Mouse (Mus musculus) limb, embryonic 11.5 days (tissue): Measurements from ENCODE around the gene Pyy. TPM values are rescaled to one million over a fixed set of nuclear protein-coding genes. Genes with fewer than 3 reads are reported as not detected.

Experiments used
- ATAC-seq: fragments of 200-750 bp; cut with Nextera tagmentation; 2 replicates; pipeline ENCODE4 v1.8.0; 2017; ENCODE audit warnings: low read depth; ENCODE audit not compliant: insufficient number of reproducible peaks, low FRiP score, low TSS enrichment
- DNase-seq: peaks from one replicate; pipeline ENCODE4 v3.0.0-alpha.2; 2015; ENCODE audit warnings: low spot score
- H3K27ac ChIP-seq: fragments of 300-500 bp; sonication (generic); replicated peaks from 2 replicates; pipeline ENCODE4 v1.5.1; 2014; ENCODE audit warnings: low read depth, mild to moderate bottlenecking, low read length
- H3K27me3 ChIP-seq: fragments of 300-500 bp; sonication (generic); 2 replicates; pipeline ENCODE4 v1.6.1; 2014; ENCODE audit warnings: mild to moderate bottlenecking, low read length, mixed read lengths; ENCODE audit not compliant: control insufficient read depth, insufficient read depth
- H3K36me3 ChIP-seq: fragments of 300-500 bp; sonication (generic); 2 replicates; pipeline ENCODE4 v1.6.1; 2014; ENCODE audit warnings: mild to moderate bottlenecking, low read length, moderate library complexity, mixed read lengths; ENCODE audit not compliant: control insufficient read depth, insufficient read depth
- H3K4me1 ChIP-seq: fragments of 300-500 bp; sonication (generic); 2 replicates; pipeline ENCODE4 v1.6.1; 2014; ENCODE audit warnings: low read length, mixed read lengths; ENCODE audit not compliant: control insufficient read depth, insufficient read depth
- H3K4me2 ChIP-seq: fragments of 300-500 bp; sonication (generic); 2 replicates; pipeline ENCODE4 v1.6.1; 2014; ENCODE audit warnings: low read depth, mild to moderate bottlenecking, moderate library complexity; ENCODE audit not compliant: severe bottlenecking
- H3K4me3 ChIP-seq: fragments of 300-500 bp; sonication (generic); 2 replicates; pipeline ENCODE4 v1.5.1; 2014; ENCODE audit warnings: low read depth, low read length
- H3K9ac ChIP-seq: fragments of 300-500 bp; sonication (generic); 2 replicates; pipeline ENCODE4 v1.6.1; 2014; ENCODE audit warnings: mild to moderate bottlenecking, low read length
- H3K9me3 ChIP-seq: fragments of 300-500 bp; sonication (generic); 2 replicates; pipeline ENCODE4 v1.6.1; 2016; ENCODE audit warnings: low read length; ENCODE audit not compliant: control insufficient read depth
- WGBS: fragments of 180-500 bp; shearing (Covaris S2); extraction: QIAGEN DNeasy Blood & Tissue Kit; methylation state at CpG from one replicate; pipeline ENCODE4 v1.1.7; 2014; 5-methylcytosine and 5-hydroxymethylcytosine counted together
- polyA plus RNA-seq: library from polyadenylated mRNA; unstranded; fragments of >200 nt; fragmentation: Nextera tagmentation; extraction: Ambion mirVana; gene quantifications from 2 replicates; pipeline ENCODE4 v1.2.1, GENCODE M21; 2014

Pyy gene
- polyA plus RNA-seq: not detected in 2 replicates

DNA sequence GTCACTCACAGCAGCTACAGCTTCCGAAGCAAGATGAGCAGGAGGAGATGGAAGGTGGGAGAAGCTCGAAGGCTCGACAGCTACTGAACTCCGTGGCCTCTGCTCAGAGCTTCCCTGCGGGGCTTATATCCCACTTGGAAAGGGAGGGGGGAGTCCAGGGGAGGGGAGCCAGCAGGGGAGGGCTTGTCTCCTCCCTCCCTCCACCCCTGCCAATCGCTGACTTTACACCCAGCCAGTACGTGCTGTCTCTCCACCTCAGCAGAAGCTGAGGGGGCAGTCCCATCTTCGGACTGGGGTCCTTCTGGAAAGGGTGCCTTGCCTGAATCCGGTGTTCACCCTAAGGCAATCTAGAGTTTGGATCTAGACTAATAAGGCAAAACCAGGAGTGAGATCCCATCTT, at the start of gene Pyy:
Gene Pyy, minus strand, starts transcription at position 101 of the 400 bp plus-strand sequence.
- DNase-seq (no peak), ATAC-seq (no peak)
- H3K36me3 ChIP-seq: no peaks in the 10 kb centered on the region
- no peak within 1 kb of the TSS for H3K27ac ChIP-seq
- H3K9ac ChIP-seq: no peak within 1 kb of the TSS
- WGBS: 13% methylated on average over 9 of the region's 9 CpGs
- no peaks in the 10 kb centered on the region for H3K4me1 ChIP-seq
- H3K4me2 ChIP-seq: no peak within 1 kb of the TSS
- H3K4me3 ChIP-seq: no peak within 1 kb of the TSS
- peaks cover 48% of the 10 kb centered on the region for H3K27me3 ChIP-seq
- no peaks in the 10 kb centered on the region; the same call in 1 of the 2 replicates for H3K9me3 ChIP-seq

- WGBS: 7% methylated on average over 1 of the region's 1 CpGs
- ATAC-seq (no peak), DNase-seq (no peak)
- no peak overlapping the region for H3K4me3 ChIP-seq
- no peaks in the 10 kb centered on the region for H3K27me3 ChIP-seq
- H3K9ac ChIP-seq: no peak overlapping the region
- H3K4me1 ChIP-seq: peaks cover 6% of the 10 kb centered on the region; the same call in 1 of the 2 replicates
- no peaks in the 10 kb centered on the region for H3K9me3 ChIP-seq
- H3K36me3 ChIP-seq: peaks cover 3% of the 10 kb centered on the region; the same call in 1 of the 2 replicates
- H3K27ac ChIP-seq: no peak overlapping the region
- no peak overlapping the region for H3K4me2 ChIP-seq
These were observed 49.1 kb upstream of the Pyy start for GRCm38 (mm10) chr11:102156786-102157089.

DNA sequence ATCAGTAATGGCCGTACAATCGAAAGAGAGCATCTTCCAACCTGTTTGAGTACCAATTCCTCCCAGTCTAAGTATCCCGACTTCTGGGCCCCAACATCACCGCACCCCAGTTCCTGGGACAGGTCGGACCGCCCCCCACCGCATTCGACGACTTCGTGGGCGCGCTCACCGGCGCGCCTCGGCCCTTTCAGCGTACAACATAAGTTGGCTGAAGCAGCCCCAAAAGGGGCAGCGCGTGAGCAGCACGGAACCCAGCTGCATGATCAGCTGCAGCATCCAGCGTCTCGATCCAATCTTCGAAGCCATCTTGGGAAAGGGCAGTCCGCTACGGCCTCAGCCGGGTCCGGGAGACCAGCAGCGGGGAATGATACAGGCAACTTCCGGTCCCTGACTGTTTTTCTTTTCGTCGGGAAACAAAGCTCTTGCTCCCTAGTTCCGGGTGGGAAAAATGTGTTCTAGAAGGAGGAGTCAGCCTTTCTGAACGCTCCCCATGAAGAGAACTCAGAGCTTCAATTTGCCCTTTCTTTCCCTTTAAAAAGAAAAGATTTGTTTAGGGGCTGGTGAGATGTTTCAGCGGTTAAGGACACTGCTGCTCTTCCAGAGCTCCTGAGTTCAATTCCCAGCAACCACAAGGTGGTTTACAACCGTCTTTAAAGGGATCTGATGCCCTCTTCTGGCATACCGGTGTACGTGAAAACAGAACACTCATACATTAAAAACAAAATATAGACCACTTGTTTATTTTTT, 48.6 kb upstream of the Pyy start, which contains the start of gene Tmem101:
Gene Tmem101, minus strand, starts transcription at position 366 of the 747 bp plus-strand sequence.
- Histone ChIP-seq H3K4me3 (peak within 1 kb of the TSS; percentile 48), H3K36me3 (peaks cover 3% of the 10 kb centered on the region; the same call in 1 of the 2 replicates), H3K4me2 (peak within 1 kb of the TSS; percentile 86), H3K27me3 (no peaks in the 10 kb centered on the region), H3K4me1 (peaks cover 6% of the 10 kb centered on the region; the same call in 1 of the 2 replicates), H3K9ac (peak within 1 kb of the TSS; percentile 63), H3K27ac (no peak within 1 kb of the TSS), H3K9me3 (no peaks in the 10 kb centered on the region)
- ATAC-seq (peak; percentile 68; the same call in 1 of the 2 replicates), DNase-seq (peak; percentile 93)
- under 1% methylated on average over 37 of the region's 37 CpGs for WGBS

- peaks cover 54% of the 10 kb centered on the region for H3K27me3 ChIP-seq
- no peak overlapping the region for H3K27ac ChIP-seq
These were observed 39.8 kb upstream of the Pyy start for GRCm38 (mm10) chr11:102147213-102147989.

GRCm38 (mm10) chr11:102146531-102146930, 38.9 kb upstream of the Pyy start:
- Histone ChIP-seq H3K36me3 (no peaks in the 10 kb centered on the region), H3K27me3 (peaks cover 54% of the 10 kb centered on the region), H3K4me1 (peaks cover 9% of the 10 kb centered on the region), H3K4me3 (no peak overlapping the region), H3K9me3 (no peaks in the 10 kb centered on the region), H3K9ac (0 out of 2 replicates have a peak overlapping the region, but pooled peaks have one; percentile 17), H3K27ac (no peak overlapping the region), H3K4me2 (peak overlapping the region; percentile 17; the same call in 1 of the 2 replicates)
- ATAC-seq (no peak), DNase-seq (peak; percentile 45)
- 14% methylated on average over 17 of the region's 17 CpGs for WGBS

More at GRCm38 (mm10) chr11:102147213-102147989, 39.8 kb upstream of the Pyy start:
- H3K4me3 ChIP-seq: no peak overlapping the region
- H3K36me3 ChIP-seq: no peaks in the 10 kb centered on the region
- H3K4me1 ChIP-seq: peaks cover 9% of the 10 kb centered on the region
- H3K9me3 ChIP-seq: no peaks in the 10 kb centered on the region
- 12% methylated on average over 34 of the region's 34 CpGs for WGBS
- peak overlapping the region; percentile 24; the same call in 1 of the 2 replicates for H3K4me2 ChIP-seq
- DNase-seq: peak; percentile 34
- no peak for ATAC-seq
- no peak overlapping the region for H3K9ac ChIP-seq

- DNase-seq (peak; percentile 56), ATAC-seq (no peak; the same call in 1 of the 2 replicates)
- Histone ChIP-seq H3K4me1 (peaks cover 9% of the 10 kb centered on the region), H3K4me2 (peak overlapping the region; percentile 63), H3K9me3 (no peaks in the 10 kb centered on the region), H3K36me3 (no peaks in the 10 kb centered on the region), H3K4me3 (peak overlapping the region; percentile 29), H3K27ac (no peak overlapping the region), H3K9ac (no peak overlapping the region), H3K27me3 (peaks cover 54% of the 10 kb centered on the region)
- 3% methylated on average over 16 of the region's 16 CpGs for WGBS
These were observed 38.4 kb upstream of the Pyy start for GRCm38 (mm10) chr11:102146005-102146404.

GRCm38 (mm10) chr11:102145471-102146001, 37.9 kb upstream of the Pyy start, which contains the start of gene Nags:
Gene Nags, plus strand, starts transcription at chr11:102145513.
- peak within 1 kb of the TSS; percentile 29 for H3K4me3 ChIP-seq
- H3K9me3 ChIP-seq: no peaks in the 10 kb centered on the region
- peaks cover 54% of the 10 kb centered on the region for H3K27me3 ChIP-seq
- 0 out of 2 replicates have a peak, but pooled peaks have one; percentile 49 for ATAC-seq
- peaks cover 9% of the 10 kb centered on the region for H3K4me1 ChIP-seq
- peak within 1 kb of the TSS; percentile 63 for H3K4me2 ChIP-seq
- WGBS: under 1% methylated on average over 40 of the region's 50 CpGs
- no peaks in the 10 kb centered on the region for H3K36me3 ChIP-seq
- peak within 1 kb of the TSS; percentile 34 for H3K9ac ChIP-seq
- DNase-seq: peak; percentile 61
- no peak within 1 kb of the TSS for H3K27ac ChIP-seq

DNA sequence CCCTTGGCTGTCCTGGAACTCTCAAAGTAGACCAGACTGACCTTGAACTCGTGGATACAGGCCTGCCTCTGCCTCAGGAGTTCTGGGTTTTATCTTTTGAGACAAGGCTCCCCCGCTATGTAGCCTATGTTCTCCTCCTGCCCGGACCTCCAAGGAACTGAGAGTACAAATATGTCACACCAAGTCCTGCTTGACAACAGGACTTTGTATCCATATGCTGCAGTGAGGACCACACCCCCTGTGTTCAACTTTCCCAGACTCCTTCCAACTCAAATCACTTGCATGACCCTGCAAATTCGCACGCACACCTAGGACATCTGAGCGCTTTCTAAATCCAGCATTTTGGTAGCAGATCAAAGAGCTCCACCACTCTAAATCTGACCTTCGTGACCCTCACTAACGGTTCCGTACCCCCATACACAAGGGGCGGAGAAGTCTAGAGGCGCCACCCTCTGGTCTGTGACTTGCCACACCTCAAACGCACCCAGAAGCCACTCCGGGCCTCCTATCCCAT, 37.4 kb upstream of the Pyy start:
- no peaks in the 10 kb centered on the region for H3K9me3 ChIP-seq
- H3K27me3 ChIP-seq: peaks cover 54% of the 10 kb centered on the region
- DNase-seq (no peak), ATAC-seq (0 out of 2 replicates have a peak, but pooled peaks have one; percentile 4)
- H3K36me3 ChIP-seq: no peaks in the 10 kb centered on the region
- peak overlapping the region; percentile 63 for H3K4me2 ChIP-seq
- WGBS: 16% methylated on average over 13 of the region's 13 CpGs
- H3K9ac ChIP-seq: no peak overlapping the region
- H3K4me1 ChIP-seq: peaks cover 9% of the 10 kb centered on the region
- H3K27ac ChIP-seq: no peak overlapping the region
- H3K4me3 ChIP-seq: peak overlapping the region; percentile 29
